Mouse (Mus musculus) liver, adult (tissue): ENCODE results near the gene Gm10320.

Experiments
- GATA4 ChIP-seq: IDR thresholded peaks from 2 replicates; pipeline ENCODE4 v1.6.1; 2014; ENCODE audit warnings: mild to moderate bottlenecking, low read length; ENCODE audit not compliant: insufficient replicate concordance

Gm10320 gene

GRCm38 (mm10) chr13:98494492-98495064 lies 2.8 kb upstream of the Gm10320 start:
- no peak for TF ChIP-seq GATA4

GRCm38 (mm10) chr13:98492569-98493255 lies 911 bp upstream of the Gm10320 start:
- TF ChIP-seq GATA4, result no peak

GRCm38 (mm10) chr13:98486726-98487125 lies 5.1 kb downstream of the Gm10320 start:
- no peak for TF ChIP-seq GATA4

- TF ChIP-seq GATA4, result no peak
Measured at GRCm38 (mm10) chr13:98486161-98486560, 5.6 kb downstream of the Gm10320 start.

- no peak for TF ChIP-seq GATA4
Measured at GRCm38 (mm10) chr13:98485440-98485839, 6.4 kb downstream of the Gm10320 start.

GRCm38 (mm10) chr13:98477991-98478390 lies 13.8 kb downstream of the Gm10320 start:
- no peak for TF ChIP-seq GATA4

GRCm38 (mm10) chr13:98476839-98477495 lies 14.8 kb downstream of the Gm10320 start:
- TF ChIP-seq GATA4, result no peak

GRCm38 (mm10) chr13:98476175-98476838 lies 15.5 kb downstream of the Gm10320 start:
- TF ChIP-seq GATA4, result no peak

GRCm38 (mm10) chr13:98475681-98476080 lies 16.1 kb downstream of the Gm10320 start:
- TF ChIP-seq GATA4, result no peak

GRCm38 (mm10) chr13:98473034-98473433 lies 18.8 kb downstream of the Gm10320 start:
- no peak for TF ChIP-seq GATA4

GRCm38 (mm10) chr13:98471756-98472155 lies 20.0 kb downstream of the Gm10320 start:
- no peak for TF ChIP-seq GATA4

GRCm38 (mm10) chr13:98470321-98470720 lies 21.5 kb downstream of the Gm10320 start:
- TF ChIP-seq GATA4, result no peak

- TF ChIP-seq GATA4, result no peak
Measured at GRCm38 (mm10) chr13:98469916-98470315, 21.9 kb downstream of the Gm10320 start.

- TF ChIP-seq GATA4, result no peak
Measured at GRCm38 (mm10) chr13:98461467-98461866, 30.3 kb downstream of the Gm10320 start.

- TF ChIP-seq GATA4, result no peak
Measured at GRCm38 (mm10) chr13:98456398-98456797, 35.4 kb downstream of the Gm10320 start.

- TF ChIP-seq GATA4, result no peak
Measured at GRCm38 (mm10) chr13:98455646-98456045, 36.2 kb downstream of the Gm10320 start.
